Mouse (Mus musculus) thymus, postnatal 36 days (tissue): Measurements from ENCODE around the gene Zswim1.

Experiments used
- DNase-seq, 2 experiments: peaks; one replicate each; pipeline ENCODE4 v3.0.0; 2022; ENCODE audit warnings: mixed read lengths in 2 of 2

Zswim1 gene

GRCm38 (mm10) chr2:164822636-164823165, at the start of gene Zswim1:
Zswim1 (plus strand) TSS chr2:164822686.
- DNase-seq: peak; percentile 98 to 100

GRCm38 (mm10) chr2:164773229-164773988, 49.1 kb upstream of the Zswim1 start:
- DNase-seq: no peak

GRCm38 (mm10) chr2:164773989-164774364, 48.5 kb upstream of the Zswim1 start:
- no peak for DNase-seq

GRCm38 (mm10) chr2:164776130-164776529, 46.4 kb upstream of the Zswim1 start:
- no peak for DNase-seq

- no peak for DNase-seq
These were observed 45.7 kb upstream of the Zswim1 start for GRCm38 (mm10) chr2:164776801-164777200.

GRCm38 (mm10) chr2:164777246-164778014, 45.1 kb upstream of the Zswim1 start:
- no peak for DNase-seq

GRCm38 (mm10) chr2:164778015-164778287, 44.5 kb upstream of the Zswim1 start:
- no peak for DNase-seq

GRCm38 (mm10) chr2:164778809-164779208, 43.7 kb upstream of the Zswim1 start:
- no peak for DNase-seq

- no peak for DNase-seq
These were observed 42.9 kb upstream of the Zswim1 start, which contains the start of gene Tnnc2 for GRCm38 (mm10) chr2:164779481-164780086. Tnnc2 (minus strand) TSS chr2:164779967.

GRCm38 (mm10) chr2:164781876-164782275, 40.6 kb upstream of the Zswim1 start:
- DNase-seq: no peak

GRCm38 (mm10) chr2:164783926-164784581, 38.4 kb upstream of the Zswim1 start:
- no peak for DNase-seq

GRCm38 (mm10) chr2:164784869-164785420, 37.5 kb upstream of the Zswim1 start:
- no peak for DNase-seq

GRCm38 (mm10) chr2:164785481-164786387, 36.8 kb upstream of the Zswim1 start, which contains the start of gene Snx21:
Snx21 (plus strand) TSS chr2:164785823.
- DNase-seq: peak; percentile 72 to 74

GRCm38 (mm10) chr2:164786388-164786885, 36.0 kb upstream of the Zswim1 start:
- DNase-seq: no peak

- DNase-seq: no peak
These were observed 35.5 kb upstream of the Zswim1 start for GRCm38 (mm10) chr2:164787032-164787431.

- DNase-seq: no peak
These were observed 34.7 kb upstream of the Zswim1 start for GRCm38 (mm10) chr2:164787779-164788178.

GRCm38 (mm10) chr2:164788411-164788810, 34.1 kb upstream of the Zswim1 start:
- no peak for DNase-seq

- DNase-seq: no peak
These were observed 32.0 kb upstream of the Zswim1 start for GRCm38 (mm10) chr2:164790451-164790850.

GRCm38 (mm10) chr2:164791841-164792261, 30.6 kb upstream of the Zswim1 start:
- DNase-seq: no peak

- no peak for DNase-seq
These were observed 29.9 kb upstream of the Zswim1 start for GRCm38 (mm10) chr2:164792400-164793190.
